Mouse (Mus musculus): ENCODE results near the gene Mettl8. TPM values are rescaled to one million over a fixed set of nuclear protein-coding genes. Genes with fewer than 3 reads are reported as not detected.

Gene Mettl8
- total and polyA plus RNA-seq, 2 experiments from 2014 or later: 8.7 to 8.9 TPM

GRCm38 (mm10) chr2:70918516-70918915 lies 136.9 kb downstream of the Mettl8 start:
- no peaks in the 10 kb centered on the region for H3K9me3 ChIP-seq (ENCODE audit: low read length)
- ATAC-seq (no peak), DNase-seq (no peak)
- H3K9ac ChIP-seq: no peak overlapping the region
- H3K4me1 ChIP-seq (ENCODE audit: insufficient read depth): no peaks in the 10 kb centered on the region; the same call in 1 of the 2 replicates
- H3K36me3 ChIP-seq (ENCODE audit: insufficient read depth): no peaks in the 10 kb centered on the region
- no peak overlapping the region for H3K27ac ChIP-seq (ENCODE audit: low read depth, low read length)
- H3K4me2 ChIP-seq (ENCODE audit: low read depth): no peak overlapping the region
- no peak overlapping the region for H3K4me3 ChIP-seq (ENCODE audit: low read depth, low read length)
- TF ChIP-seq CTCF (IDR thresholded peaks at IDR 0.05; ENCODE audit: low read depth): no peak
- WGBS: 30% methylated on average over 2 of the region's 2 CpGs
- H3K27me3 ChIP-seq (ENCODE audit: insufficient read depth, low read length): no peaks in the 10 kb centered on the region

Other genes with a start within 250 kb of the Mettl8 start
- gene Tlk1, start 229.9 kb downstream of the Mettl8 start, total RNA-seq (2014; rRNA removed): 27.8 and 34.3 TPM in 2 replicates
- 24.7 and 26.0 TPM in 2 replicates for gene Tlk1, start 229.9 kb downstream of the Mettl8 start, polyA plus RNA-seq (2015; fragmentation: Nextera tagmentation; extraction: Ambion mirVana)
- 15.2 and 19.1 TPM in 2 replicates for gene Dcaf17, start 255 bp downstream of the Mettl8 start, total RNA-seq (2014; rRNA removed)
- gene Dcaf17, start 255 bp downstream of the Mettl8 start, polyA plus RNA-seq (2015; fragmentation: Nextera tagmentation; extraction: Ambion mirVana): 18.7 and 23.7 TPM in 2 replicates
- 4.1 and 7.0 TPM in 2 replicates for gene Cybrd1, start 62.3 kb upstream of the Mettl8 start, total RNA-seq (2014; rRNA removed)
- 1.6 and 2.5 TPM in 2 replicates for gene Cybrd1, start 62.3 kb upstream of the Mettl8 start, polyA plus RNA-seq (2015; fragmentation: Nextera tagmentation; extraction: Ambion mirVana)
- gene Dync1i2, start 156.1 kb upstream of the Mettl8 start, total RNA-seq (2014; rRNA removed): 207 and 241 TPM in 2 replicates
- gene Dync1i2, start 156.1 kb upstream of the Mettl8 start, polyA plus RNA-seq (2015; fragmentation: Nextera tagmentation; extraction: Ambion mirVana): 189 and 197 TPM in 2 replicates

All from forebrain, postnatal 0 days (tissue).